Mouse (Mus musculus): ENCODE results near the gene Gart. TPM values are rescaled to one million over a fixed set of nuclear protein-coding genes. Genes with fewer than 3 reads are reported as not detected.
A peak's percentile ranks its signal among the peaks of the same experiment; 100 is the strongest.

Gene Gart
- polyA plus RNA-seq (2012; rRNA removed): 35.4 and 40.2 TPM in 2 replicates

DNA sequence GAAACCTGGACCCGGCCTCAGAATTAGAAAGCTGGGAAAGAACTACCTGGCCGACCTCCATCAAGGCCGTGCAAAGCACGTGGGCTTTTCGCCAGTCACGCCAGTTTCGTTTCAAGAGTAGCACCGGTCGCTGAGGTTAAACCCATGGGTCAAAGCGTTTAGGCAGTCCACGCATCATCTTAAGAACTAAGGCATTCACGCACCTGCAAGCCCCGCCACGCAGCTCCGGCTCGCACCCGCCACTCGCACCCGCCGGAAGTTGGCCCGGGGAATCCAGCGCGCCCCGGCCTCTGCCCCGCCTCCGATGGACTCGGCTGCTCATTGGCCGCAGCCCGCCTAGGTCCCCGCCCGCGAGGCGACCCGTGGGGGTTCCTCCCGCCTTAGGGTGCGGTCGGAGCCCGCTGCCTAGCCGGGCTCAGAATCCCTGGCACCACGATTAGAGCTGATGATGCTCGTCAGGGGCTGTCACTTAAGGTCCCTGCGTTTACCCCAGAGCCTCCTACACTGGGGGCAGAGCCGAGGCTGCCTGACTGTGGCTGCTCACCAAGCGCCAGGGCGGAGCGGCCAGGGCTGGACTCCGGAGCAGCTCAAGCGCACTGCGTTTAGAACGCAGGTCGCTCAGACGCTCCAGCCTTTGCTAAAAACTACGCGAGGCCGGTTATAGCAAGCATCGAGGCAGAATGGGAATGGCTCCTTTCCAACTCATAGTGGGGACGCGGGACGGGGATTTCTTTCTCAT lies at the start of gene Gart:
TSS of gene Gart (minus strand) at position 272 of the 739 bp plus-strand sequence.
- DNase-seq (ENCODE audit: low spot score): peak; percentile 96

DNA sequence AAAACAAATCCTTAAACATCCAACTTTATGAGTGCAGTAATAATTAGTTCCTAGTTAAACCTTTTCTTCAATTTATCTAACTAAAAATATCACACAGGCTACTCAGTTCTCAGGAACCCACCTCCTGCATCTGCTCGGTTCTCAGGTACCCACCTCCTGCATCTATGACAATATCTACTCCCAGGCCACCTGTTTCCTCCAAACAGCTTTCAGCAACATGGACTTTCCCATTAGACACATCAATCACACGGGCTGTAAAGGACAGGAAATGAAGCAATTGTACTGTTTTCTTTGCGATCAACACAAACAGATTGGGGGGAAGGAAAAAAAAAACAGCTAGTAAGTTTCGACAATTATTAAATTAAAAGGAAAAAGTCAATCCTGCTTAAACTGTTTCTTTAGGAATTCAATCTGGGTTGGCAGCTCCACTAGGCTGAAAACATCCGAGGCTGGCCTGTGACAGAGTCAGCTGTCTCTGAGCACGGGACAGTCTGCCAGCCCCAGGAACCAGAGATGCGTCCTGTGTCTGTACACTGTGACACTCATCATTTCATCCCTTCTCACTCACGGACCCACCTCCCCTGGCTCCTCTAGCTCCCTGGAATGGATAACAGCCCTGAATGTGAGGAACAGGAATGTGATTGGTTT lies 48.5 kb upstream of the Gart start:
- no peak for DNase-seq (ENCODE audit: low spot score)

DNA sequence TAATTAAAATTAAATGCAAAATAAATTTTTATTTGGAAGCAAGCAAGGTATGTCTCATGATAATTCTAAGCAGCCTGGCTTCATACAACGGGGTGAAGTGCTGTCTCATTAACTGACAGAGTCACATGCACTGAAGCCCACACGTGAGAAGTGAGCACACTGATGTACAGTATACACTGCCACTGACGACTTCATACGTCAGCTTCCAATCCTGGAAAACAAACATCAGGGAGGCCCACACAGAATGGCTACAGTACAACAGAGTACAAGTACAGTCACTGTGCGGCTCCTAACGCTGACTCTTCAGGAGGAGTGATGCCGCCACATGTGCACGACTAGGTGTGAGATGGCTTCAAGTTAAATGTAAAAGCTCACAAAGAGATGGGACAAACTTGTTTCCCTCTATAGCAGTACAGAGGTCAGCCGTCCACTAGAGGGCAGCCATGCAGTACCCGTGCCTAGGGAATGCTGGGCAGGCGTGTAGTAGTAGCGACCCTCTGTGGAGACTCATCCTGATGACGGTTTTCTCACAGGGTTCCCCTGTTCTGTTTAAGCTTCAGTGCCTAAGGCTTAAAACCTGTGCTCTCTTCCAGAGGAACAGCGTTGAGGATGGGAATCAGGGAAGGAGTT lies 47.8 kb upstream of the Gart start:
- DNase-seq (ENCODE audit: low spot score): peak; percentile 37

DNA sequence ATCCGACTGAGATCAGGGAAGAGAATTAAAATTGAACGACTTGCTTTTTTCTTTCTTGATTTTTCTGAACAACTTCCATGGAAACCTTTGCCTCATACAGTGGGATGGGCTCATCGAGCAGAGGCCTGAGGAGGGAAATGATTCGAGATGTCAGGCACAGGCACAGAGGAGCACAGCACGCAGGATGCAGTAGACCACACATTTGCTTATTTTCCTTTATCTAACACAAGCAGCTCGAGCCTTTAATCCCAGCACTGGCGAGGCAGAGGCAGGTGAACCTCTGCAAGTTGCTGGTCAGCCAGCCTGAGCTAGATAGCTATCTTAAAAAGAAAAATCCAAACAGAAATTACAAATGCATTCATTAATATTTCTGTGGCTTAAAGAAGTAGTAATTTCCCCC lies 43.0 kb upstream of the Gart start:
- no peak for DNase-seq (ENCODE audit: low spot score)

DNA sequence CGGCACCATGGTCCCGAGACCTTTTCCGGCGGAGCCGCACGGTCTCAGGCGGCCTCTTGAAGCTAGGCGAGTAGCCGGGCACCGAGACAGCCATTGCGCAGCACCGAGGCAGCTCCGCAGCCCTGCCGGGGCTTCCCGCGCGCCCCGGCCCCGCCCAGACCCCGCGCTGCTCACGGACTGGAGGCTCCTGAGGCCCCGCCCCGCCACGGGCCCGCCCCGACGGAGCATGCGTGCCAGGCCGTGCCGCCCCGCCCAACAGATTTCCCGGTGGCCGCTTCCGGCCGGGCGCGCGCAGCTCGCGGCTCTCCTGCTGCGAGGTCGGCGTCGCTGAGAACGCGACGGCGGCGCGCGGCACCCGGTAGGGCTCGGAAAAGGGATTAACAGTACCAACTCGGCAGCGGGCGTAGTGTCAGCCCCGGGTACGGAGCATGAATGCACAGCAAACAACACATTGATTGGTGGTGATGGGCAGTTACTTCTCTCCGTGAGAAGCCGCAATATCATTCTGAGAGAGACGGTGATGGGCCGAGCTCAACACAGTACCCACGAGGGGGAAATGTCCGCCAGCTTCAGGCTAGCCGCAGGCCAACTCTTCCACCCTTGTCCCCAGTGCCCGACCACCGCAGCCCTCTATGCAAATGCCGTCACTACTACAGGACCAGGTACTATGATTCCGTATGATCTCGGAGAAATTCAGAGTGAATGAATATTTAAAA lies 42.0 kb upstream of the Gart start, which contains the start of gene Donson:
TSS of gene Donson (minus strand) at position 152 of the 716 bp plus-strand sequence.
- peak; percentile 84 for DNase-seq (ENCODE audit: low spot score)

DNA sequence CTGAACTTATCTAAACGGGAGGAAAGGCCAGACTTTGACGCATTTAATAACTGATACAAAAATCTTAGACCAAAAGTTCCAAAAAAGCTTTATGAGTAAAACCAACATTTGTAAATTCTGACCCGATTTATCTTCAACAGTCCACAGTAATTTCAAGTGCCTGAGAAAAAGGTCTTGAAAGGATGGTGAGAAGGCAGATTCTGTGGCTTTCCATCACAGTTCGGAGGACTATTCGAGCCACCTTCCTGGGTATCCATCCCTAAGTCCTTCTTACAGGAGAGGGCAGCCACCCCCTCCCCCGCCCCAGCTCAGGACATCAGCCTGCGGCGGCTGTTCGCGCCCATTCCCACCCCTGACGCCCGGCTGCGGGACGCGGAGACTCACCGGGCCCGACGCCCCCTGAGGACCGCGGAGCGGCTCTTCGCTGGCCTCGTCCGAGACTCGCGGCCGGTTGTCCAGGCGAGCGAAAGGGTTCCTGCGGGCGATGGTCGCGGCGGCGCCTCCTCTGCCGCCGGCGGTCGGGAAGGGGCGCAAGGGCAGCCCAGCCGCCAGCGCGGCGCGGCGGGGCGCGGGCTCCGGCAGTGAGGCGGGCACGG lies 41.4 kb upstream of the Gart start:
- DNase-seq (ENCODE audit: low spot score): no peak

DNA sequence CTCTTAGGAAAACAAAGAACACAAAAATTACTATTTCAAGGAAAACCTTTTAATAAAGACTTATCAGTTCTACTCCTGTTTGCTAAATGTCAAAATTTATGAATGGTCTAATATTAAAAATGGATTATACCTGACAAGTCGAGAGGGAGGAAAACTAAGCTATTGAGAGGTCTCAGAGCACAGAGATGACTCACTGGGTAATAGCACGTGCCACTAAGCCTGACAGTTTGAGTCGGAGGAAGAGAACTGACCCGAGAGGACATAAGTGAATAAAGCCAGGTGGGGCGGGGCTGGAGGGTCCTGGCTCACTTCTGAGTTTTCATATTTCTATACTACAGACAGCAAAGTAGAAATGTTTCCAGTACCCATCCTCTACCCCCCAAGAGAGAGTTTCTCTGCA lies 39.6 kb upstream of the Gart start:
- no peak for DNase-seq (ENCODE audit: low spot score)

DNA sequence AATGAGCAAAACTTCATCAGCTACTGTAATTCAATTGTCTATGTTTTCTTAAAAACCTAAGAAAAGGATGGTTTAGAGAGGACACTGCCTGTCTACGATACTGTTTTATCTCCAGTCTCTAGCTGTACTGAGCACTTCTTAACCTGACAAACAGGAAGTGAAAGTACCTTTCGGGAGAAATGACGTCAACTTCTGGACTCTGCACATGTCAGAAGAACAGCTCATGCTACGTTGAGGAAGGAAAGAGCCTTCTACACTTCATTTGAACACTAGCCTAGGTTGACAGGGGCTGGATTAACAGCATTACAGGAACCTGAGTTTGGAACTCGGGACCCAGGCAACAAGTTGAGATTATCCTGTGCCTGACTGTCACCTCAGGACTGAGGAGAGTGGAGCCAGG lies 38.8 kb upstream of the Gart start:
- DNase-seq (ENCODE audit: low spot score): no peak

DNA sequence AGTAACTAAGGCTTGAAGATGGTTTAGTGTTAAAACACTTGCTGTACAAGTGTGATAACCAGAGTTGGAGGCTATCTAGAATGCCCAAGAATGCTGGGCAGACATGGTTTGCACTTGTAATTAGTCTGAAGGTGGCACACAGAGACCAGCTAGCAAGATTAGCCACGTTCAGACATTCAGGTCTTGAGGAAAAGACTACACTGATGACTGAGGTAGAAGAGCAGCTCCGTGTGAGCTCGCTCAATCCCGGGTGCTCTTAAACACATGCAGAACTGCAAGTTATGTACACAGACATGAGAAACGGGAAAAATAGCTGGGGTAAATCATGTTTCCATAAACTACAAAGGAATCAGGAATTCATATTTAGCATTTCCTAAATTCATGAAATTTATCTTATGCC lies 33.9 kb upstream of the Gart start:
- DNase-seq (ENCODE audit: low spot score): no peak

DNA sequence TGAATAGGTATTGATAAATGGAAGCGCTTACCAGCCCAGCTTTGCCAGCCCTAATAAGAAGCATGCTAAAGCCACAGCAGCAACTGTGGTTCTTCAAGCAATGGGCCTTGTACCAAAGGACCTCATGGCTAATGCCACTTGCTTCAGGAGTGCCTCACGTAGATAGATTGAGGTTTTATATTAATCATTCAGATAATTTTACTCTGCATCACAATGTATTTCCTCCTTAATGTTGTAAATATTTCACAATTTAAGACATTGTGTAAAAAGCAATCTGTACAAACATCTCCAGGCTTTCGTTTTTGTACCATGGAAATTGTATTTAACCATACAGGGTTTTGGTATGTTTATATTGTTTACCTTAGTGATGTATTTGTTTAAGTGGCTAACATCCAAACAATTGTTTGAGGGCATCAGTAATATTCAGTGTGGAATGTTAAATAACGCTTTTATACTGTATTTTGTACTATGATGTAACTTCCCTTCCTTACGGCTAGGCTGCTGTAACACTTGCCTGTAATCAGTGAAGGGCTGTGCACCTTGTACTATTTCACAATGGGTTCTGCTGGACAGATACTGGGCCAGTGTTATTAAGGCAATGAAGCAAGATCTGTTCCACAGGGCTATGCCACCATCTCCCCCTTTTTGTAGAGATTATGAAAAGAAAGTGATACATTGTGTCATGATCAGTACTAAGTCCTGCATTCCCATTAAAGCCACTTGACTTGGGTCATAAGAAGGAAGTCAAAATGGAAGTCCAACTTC lies 31.6 kb upstream of the Gart start:
- no peak for DNase-seq (ENCODE audit: low spot score)

DNA sequence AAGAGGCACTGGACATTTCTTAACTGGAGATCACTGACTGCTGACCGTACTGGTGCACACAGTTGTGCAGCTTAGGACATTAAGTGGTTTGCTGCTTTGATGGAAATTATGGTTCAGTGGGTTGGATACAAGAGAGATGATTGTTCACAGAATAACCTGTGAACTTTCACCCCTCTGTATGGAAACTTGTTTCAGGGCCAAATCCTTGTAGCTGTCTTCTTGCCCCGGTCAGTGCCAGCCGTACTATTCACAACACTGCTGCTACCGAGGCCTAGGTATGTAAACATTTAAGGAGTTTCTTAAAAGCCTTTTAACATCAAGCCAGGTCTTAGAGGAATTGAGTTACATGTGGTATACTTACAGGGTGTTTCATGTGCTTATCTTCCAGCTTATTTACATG lies 27.7 kb upstream of the Gart start:
- no peak for DNase-seq (ENCODE audit: low spot score)

DNA sequence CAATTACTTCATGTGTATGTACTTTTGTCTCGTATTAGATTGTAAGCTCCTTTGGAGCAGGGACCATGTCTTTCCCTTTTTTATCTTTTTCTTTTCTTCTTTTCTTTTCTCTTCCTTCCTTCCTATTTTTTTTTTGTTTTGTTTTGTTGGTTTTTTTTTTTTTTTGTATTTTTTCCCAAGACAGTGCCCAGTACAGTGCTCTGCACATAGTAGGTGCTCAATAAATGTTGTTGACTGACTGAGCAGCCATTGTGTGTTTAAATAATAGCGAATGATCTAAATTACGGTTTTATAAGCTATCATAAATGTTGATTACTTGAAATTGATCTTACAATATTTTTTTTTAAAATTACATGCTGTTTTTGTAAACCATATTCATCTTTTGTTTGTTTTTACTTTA lies 17.0 kb upstream of the Gart start:
- DNase-seq (ENCODE audit: low spot score): no peak

DNA sequence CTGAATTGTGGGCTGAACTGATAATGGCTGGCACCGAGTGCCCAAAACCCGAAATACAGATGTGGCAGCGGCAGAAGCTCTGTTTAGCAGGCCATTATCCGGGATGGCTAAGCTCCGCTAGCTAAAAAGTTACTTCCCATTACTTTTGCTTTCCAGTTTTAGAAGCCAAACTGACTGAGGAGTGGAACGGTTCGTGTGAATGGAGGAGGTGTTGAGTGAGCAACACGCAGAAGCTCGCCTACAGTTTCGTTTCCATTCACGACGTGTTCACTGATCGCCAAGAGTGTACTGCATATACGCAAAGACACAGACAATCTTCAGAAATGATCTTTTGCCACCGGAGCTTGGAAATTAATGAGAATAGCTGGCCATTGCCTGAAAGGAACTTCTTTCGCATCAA lies 15.6 kb upstream of the Gart start:
- no peak for DNase-seq (ENCODE audit: low spot score)

DNA sequence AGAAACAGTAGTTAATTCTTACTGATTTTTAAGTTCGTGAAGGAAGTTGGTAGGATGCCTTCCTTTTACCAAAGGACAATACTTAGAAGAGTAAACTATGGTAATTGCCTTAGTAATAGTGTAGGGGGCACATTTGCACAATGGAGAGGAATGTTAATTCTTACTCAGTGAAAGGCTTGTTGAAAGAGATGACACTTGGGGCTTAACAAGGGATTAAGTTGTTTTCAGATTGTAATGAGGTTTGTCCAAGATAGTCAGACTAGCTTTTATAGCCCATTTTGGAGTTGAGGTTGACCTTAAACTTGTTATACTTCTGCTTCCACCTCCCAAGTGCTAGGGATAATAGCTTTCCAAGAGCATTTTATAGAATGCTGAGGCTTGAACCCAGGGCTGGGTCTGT lies 14.6 kb upstream of the Gart start:
- no peak for DNase-seq (ENCODE audit: low spot score)

DNA sequence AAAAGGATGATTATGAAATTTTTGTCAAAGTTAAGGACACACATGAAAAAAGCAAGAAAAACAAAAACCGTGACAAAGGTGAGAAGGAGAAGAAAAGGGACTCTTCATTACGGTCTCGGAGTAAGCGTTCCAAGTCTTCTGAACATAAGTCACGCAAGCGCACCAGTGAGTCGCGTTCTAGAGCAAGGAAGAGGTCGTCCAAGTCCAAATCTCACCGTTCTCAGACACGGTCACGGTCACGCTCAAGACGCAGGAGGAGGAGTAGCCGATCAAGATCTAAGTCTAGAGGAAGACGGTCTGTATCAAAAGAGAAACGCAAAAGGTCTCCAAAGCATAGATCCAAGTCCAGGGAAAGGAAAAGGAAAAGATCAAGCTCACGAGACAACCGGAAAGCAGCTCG lies 13.0 kb upstream of the Gart start:
- DNase-seq (ENCODE audit: low spot score): no peak

DNA sequence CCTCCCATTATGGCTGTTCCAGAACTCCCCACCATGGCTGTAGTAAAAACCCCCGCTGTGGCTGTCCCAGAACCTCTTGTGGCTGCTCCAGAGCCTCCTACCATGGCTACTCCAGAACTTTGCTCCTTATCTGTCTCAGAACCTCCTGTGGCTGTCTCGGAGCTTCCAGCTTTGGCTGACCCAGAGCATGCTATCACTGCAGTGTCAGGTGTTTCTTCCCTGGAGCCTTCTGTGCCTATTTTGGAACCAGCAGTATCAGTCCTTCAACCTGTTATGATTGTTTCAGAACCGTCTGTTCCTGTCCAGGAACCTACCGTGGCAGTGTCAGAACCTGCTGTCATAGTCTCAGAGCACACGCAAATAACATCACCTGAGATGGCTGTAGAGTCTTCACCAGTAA lies 11.7 kb upstream of the Gart start:
- DNase-seq (ENCODE audit: low spot score): no peak

DNA sequence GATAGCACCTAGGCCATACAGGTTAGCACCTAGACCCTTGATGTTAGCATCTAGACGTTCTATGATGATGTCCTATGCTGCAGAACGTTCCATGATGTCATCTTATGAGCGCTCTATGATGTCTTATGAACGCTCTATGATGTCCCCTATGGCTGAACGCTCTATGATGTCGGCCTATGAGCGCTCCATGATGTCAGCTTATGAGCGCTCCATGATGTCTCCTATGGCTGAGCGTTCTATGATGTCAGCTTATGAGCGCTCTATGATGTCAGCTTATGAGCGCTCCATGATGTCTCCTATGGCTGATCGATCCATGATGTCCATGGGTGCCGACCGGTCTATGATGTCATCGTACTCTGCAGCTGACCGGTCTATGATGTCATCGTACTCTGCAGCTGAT lies 10.5 kb upstream of the Gart start:
- DNase-seq (ENCODE audit: low spot score): no peak

DNA sequence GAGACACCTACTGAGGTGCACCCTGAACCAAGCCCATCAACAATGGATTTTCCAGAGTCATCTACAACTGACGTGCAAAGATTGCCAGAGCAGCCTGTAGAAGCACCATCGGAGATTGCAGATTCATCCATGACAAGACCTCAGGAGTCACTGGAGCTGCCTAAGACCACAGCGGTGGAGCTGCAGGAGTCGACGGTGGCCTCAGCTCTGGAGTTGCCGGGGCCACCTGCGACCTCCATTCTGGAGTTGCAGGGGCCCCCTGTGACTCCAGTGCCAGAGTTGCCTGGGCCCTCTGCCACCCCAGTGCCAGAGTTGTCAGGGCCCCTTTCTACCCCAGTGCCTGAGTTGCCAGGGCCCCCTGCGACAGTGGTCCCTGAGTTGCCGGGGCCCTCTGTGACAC lies 8.5 kb upstream of the Gart start:
- DNase-seq (ENCODE audit: low spot score): no peak

DNA sequence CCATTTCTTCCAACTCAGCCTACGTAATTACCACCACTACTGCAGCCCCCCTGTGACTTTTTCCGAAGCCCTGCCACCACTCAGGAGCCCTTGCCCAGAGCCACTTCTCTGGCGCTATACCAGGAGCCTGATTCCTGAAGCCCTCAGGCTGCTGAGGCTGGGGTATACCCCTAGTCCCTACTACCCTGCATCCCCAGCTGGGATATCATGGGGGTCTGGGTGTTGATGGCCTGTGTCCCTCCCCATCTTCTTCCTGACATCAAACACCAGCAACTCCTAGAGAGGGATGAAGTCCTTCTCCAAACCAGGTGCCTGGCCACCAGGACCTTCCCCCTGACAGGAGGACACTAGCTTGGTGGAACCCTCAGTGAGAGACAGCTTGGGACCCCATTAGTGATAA lies 5.4 kb upstream of the Gart start:
- DNase-seq (ENCODE audit: low spot score): no peak

DNA sequence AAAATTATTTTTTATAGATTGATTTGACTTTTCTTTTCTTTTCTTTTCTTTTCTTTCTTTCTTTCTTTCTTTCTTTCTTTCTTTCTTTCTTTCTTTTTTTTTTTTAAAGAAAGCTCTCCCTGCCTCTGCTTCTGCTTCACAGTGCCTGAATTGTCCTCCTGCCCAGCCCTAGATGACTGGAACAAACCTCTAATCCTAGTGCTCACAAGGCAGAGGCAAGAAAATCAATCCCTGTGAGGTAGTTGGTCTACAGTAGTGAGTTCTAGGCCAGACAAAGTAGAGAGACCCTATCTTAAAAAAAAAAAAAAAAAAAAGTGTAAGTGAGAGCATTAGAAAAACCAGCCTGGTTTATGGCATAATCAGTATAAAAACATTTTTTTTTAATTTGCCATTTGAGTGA lies 3.0 kb upstream of the Gart start:
- DNase-seq (ENCODE audit: low spot score): no peak

DNA sequence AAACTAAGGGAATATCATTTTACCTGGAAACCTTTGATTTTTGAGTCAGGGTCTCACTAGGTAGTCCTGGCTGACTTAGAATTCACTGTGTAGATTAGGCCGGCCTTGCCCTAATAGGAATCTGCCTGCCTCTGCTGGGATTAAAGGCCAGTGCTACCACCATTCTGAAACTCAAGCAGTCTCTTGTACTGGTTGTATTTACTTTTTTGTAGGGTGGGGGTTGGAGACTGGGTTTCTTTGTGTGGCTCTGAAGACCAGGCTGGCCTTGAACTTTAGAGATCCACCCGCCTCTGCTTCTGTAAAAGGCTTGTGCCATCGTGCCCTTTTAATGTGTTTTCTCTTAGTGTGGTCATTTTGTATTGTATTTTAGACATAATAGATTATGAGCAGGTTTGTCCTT lies 2.5 kb upstream of the Gart start:
- no peak for DNase-seq (ENCODE audit: low spot score)

DNA sequence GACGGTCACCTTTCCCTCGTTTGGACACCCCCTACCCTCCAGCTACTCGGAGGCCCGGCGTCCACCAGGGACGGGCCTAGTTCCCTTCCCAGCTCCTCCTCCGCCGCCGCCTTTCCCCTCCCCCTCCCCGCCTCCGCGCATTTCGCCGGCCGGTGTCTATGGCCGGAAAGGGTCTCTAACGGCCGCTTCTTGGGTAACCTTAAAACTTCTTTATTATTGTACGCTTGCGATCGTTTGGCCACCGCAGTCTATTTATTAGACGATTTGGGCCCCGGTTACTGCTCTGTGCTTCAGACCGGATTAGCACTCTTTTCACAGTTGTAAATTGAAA lies 1.4 kb upstream of the Gart start:
- peak; percentile 75 for DNase-seq (ENCODE audit: low spot score)
